Mouse (Mus musculus) kidney, embryonic 14.5 days (tissue): Measurements from ENCODE around the gene Gm11939. TPM values are rescaled to one million over a fixed set of nuclear protein-coding genes. Genes with fewer than 3 reads are reported as not detected.

Experiments used
- ATAC-seq: fragments of 200-750 bp; cut with Nextera tagmentation; 2 replicates; pipeline ENCODE4 v1.8.0; 2017; ENCODE audit warnings: moderate number of reproducible peaks, mild to moderate bottlenecking, moderate TSS enrichment, moderate library complexity; ENCODE audit not compliant: low FRiP score, low TSS enrichment
- H3K27ac ChIP-seq: fragments of 300-500 bp; sonication (generic); 2 replicates; pipeline ENCODE4 v1.5.1; 2014; ENCODE audit warnings: low read depth, mild to moderate bottlenecking, low read length, moderate library complexity, mixed read lengths
- H3K27me3 ChIP-seq: fragments of 300-500 bp; sonication (generic); 2 replicates; pipeline ENCODE4 v1.6.1; 2014; ENCODE audit warnings: mild to moderate bottlenecking, low read length; ENCODE audit not compliant: control insufficient read depth, insufficient read depth
- H3K36me3 ChIP-seq: fragments of 300-500 bp; sonication (generic); 2 replicates; pipeline ENCODE4 v1.6.1; 2014; ENCODE audit warnings: low read length, mixed read lengths; ENCODE audit not compliant: control insufficient read depth, insufficient read depth
- H3K4me1 ChIP-seq: fragments of 300-500 bp; sonication (generic); 2 replicates; pipeline ENCODE4 v1.6.1; 2014; ENCODE audit warnings: low read length, mixed read lengths; ENCODE audit not compliant: control insufficient read depth, insufficient read depth
- H3K4me2 ChIP-seq: fragments of 300-500 bp; sonication (generic); replicated peaks from 2 replicates; pipeline ENCODE4 v1.6.1; 2014; ENCODE audit warnings: low read depth, mild to moderate bottlenecking, low read length
- H3K4me3 ChIP-seq: fragments of 300-500 bp; sonication (generic); 2 replicates; pipeline ENCODE4 v1.5.1; 2014; ENCODE audit warnings: mild to moderate bottlenecking, low read length
- H3K9ac ChIP-seq: fragments of 300-500 bp; sonication (generic); 2 replicates; pipeline ENCODE4 v1.6.1; 2014; ENCODE audit warnings: low read depth, mild to moderate bottlenecking, low read length, moderate library complexity
- H3K9me3 ChIP-seq: fragments of 300-500 bp; sonication (generic); 2 replicates; pipeline ENCODE4 v1.6.1; 2016; ENCODE audit warnings: low read length; ENCODE audit not compliant: control insufficient read depth
- WGBS: fragments of 180-500 bp; shearing (Covaris S2); extraction: QIAGEN DNeasy Blood & Tissue Kit; methylation state at CpG from one replicate; pipeline ENCODE4 v1.1.7; 2014; 5-methylcytosine and 5-hydroxymethylcytosine counted together
- polyA plus RNA-seq: library from polyadenylated mRNA; unstranded; fragments of >200 nt; fragmentation: Nextera tagmentation; extraction: Ambion mirVana; gene quantifications from 2 replicates; pipeline ENCODE4 v1.2.1, GENCODE M21; 2014

Gm11939 gene
- polyA plus RNA-seq, 1 experiment from 2014 or later: not detected

DNA sequence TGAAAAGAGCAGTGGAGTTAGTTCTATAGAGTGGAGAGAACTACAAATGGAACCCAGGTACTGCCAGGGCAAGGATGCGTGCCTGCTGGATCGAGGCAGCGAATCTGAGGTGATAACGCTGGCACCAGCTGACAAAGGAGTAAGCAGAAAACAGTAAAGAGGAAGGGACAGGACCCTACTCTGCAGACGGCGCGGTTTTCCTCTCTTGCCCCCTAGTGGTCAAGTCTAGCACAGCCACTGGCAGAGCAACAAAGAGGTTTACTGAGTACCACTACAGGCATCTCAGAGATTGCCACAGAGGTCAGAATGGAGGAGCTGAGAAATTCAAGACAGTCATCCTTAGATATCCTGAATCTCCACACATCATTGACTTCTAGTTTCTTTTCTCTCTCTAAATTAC lies 14.8 kb upstream of the Gm11939 start:
- Histone ChIP-seq H3K36me3 (no peaks in the 10 kb centered on the region), H3K4me2 (peak overlapping the region; percentile 25; the same call in 1 of the 2 replicates), H3K4me3 (no peak overlapping the region), H3K27ac (no peak overlapping the region), H3K9ac (no peak overlapping the region), H3K4me1 (no peaks in the 10 kb centered on the region), H3K9me3 (no peaks in the 10 kb centered on the region), H3K27me3 (no peaks in the 10 kb centered on the region)
- no peak; the same call in 1 of the 2 replicates for ATAC-seq
- 5% methylated on average over 7 of the region's 7 CpGs for WGBS

GRCm38 (mm10) chr11:99573164-99573563 lies 13.9 kb upstream of the Gm11939 start:
- Histone ChIP-seq H3K4me2 (no peak overlapping the region), H3K27me3 (no peaks in the 10 kb centered on the region), H3K4me1 (no peaks in the 10 kb centered on the region), H3K9me3 (no peaks in the 10 kb centered on the region), H3K9ac (no peak overlapping the region), H3K4me3 (no peak overlapping the region), H3K27ac (no peak overlapping the region), H3K36me3 (no peaks in the 10 kb centered on the region)
- ATAC-seq: no peak
- 57% methylated on average over 4 of the region's 4 CpGs for WGBS

- no peaks in the 10 kb centered on the region for H3K9me3 ChIP-seq
- no peaks in the 10 kb centered on the region for H3K27me3 ChIP-seq
- H3K4me3 ChIP-seq: no peak within 1 kb of the TSS
- 79% methylated on average over 7 of the region's 7 CpGs for WGBS
- H3K4me1 ChIP-seq: no peaks in the 10 kb centered on the region
- H3K9ac ChIP-seq: no peak within 1 kb of the TSS
- H3K4me2 ChIP-seq: no peak within 1 kb of the TSS
- H3K36me3 ChIP-seq: no peaks in the 10 kb centered on the region
- H3K27ac ChIP-seq: no peak within 1 kb of the TSS
- no peak for ATAC-seq
Measured at GRCm38 (mm10) chr11:99566530-99566929, 7.3 kb upstream of the Gm11939 start, which contains the start of gene Krtap3-1. Gene Krtap3-1 (minus strand): TSS chr11:99566630.

DNA sequence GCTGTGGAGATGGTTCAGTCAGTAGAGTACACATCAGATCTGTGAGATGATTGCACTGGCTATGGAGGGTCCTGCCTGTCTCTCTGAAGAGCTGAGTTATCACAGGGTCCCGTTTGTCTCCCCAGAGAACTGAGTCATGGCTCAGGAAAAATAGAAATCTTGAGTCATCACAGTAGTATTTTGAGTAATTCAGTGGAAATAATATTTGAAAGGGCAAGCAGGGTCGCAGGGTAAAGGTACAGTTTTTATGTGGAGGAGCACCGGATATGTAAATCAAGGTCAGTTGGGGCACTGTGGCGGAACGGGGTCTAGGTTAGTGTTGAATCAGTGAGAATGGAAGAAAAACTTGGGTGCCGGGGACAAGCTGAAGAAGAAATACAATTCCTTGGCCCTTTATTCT lies 3.3 kb upstream of the Gm11939 start:
- no peak for ATAC-seq
- Histone ChIP-seq H3K4me2 (no peak overlapping the region), H3K4me3 (no peak overlapping the region), H3K4me1 (no peaks in the 10 kb centered on the region), H3K27me3 (no peaks in the 10 kb centered on the region), H3K36me3 (no peaks in the 10 kb centered on the region), H3K9me3 (no peaks in the 10 kb centered on the region), H3K27ac (no peak overlapping the region), H3K9ac (no peak overlapping the region)
- WGBS: 69% methylated on average over 6 of the region's 6 CpGs

DNA sequence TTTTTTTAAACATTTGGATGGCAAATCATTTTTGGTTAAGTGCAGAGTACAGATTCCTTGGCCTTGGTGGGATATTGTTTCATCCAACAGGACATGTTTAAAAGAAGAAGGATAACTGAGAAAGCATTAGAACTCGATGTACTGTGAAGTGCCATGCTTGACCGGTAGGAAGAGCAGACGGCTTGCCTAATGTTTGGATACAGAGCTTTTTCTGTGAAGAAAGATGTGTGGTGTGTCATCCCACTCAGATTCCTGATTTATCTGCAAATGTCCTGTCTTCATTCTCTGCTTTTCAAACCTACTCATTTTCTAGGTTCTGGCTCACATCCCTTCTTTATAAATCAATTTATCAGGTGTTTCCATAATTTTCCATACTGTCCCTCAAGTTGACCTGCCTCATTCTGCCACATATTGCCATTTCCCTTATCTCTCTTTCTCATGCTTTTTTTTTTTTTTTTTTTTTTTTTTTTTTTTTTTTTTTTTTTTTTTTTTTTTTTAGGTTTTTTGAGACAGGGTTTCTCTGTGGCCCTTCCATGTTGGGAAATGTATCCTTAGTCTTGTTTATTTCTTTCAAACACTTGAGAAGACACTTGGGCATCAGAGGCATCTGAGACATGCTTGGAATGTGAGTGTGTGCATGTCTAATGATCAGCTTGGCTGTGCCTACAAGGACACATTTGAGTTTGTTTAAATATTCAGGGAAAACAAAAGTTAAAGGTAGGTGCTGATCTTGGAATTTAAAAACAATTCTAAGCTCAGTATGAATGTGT lies 1.1 kb downstream of the Gm11939 start:
- no peaks in the 10 kb centered on the region for H3K27me3 ChIP-seq
- H3K9me3 ChIP-seq: no peaks in the 10 kb centered on the region
- no peak overlapping the region for H3K9ac ChIP-seq
- H3K4me3 ChIP-seq: no peak overlapping the region
- no peaks in the 10 kb centered on the region for H3K36me3 ChIP-seq
- H3K27ac ChIP-seq: no peak overlapping the region
- H3K4me2 ChIP-seq: no peak overlapping the region
- no peaks in the 10 kb centered on the region for H3K4me1 ChIP-seq
- WGBS: 50% methylated on average over 3 of the region's 3 CpGs
- no peak for ATAC-seq

GRCm38 (mm10) chr11:99556753-99557152 lies 2.5 kb downstream of the Gm11939 start, which contains the start of gene Krtap3-2:
Gene Krtap3-2 (minus strand): TSS chr11:99556853.
- no peaks in the 10 kb centered on the region for H3K27me3 ChIP-seq
- no peak for ATAC-seq
- no peaks in the 10 kb centered on the region for H3K36me3 ChIP-seq
- H3K9ac ChIP-seq: no peak within 1 kb of the TSS
- no peak within 1 kb of the TSS for H3K4me2 ChIP-seq
- H3K27ac ChIP-seq: no peak within 1 kb of the TSS
- H3K4me3 ChIP-seq: no peak within 1 kb of the TSS
- 80% methylated on average over 2 of the region's 2 CpGs for WGBS
- no peaks in the 10 kb centered on the region for H3K9me3 ChIP-seq
- H3K4me1 ChIP-seq: no peaks in the 10 kb centered on the region

GRCm38 (mm10) chr11:99556195-99556594 lies 3.1 kb downstream of the Gm11939 start:
- Histone ChIP-seq H3K4me3 (no peak overlapping the region), H3K4me2 (no peak overlapping the region), H3K4me1 (no peaks in the 10 kb centered on the region), H3K9me3 (no peaks in the 10 kb centered on the region), H3K36me3 (no peaks in the 10 kb centered on the region), H3K9ac (no peak overlapping the region), H3K27ac (no peak overlapping the region), H3K27me3 (no peaks in the 10 kb centered on the region)
- WGBS: 87% methylated on average over 2 of the region's 2 CpGs
- ATAC-seq: no peak

- no peak for ATAC-seq
- H3K4me1 ChIP-seq: no peaks in the 10 kb centered on the region
Measured at GRCm38 (mm10) chr11:99550765-99551164, 8.5 kb downstream of the Gm11939 start, which contains the start of gene Krtap3-3. Gene Krtap3-3 (minus strand): TSS chr11:99550865.

DNA sequence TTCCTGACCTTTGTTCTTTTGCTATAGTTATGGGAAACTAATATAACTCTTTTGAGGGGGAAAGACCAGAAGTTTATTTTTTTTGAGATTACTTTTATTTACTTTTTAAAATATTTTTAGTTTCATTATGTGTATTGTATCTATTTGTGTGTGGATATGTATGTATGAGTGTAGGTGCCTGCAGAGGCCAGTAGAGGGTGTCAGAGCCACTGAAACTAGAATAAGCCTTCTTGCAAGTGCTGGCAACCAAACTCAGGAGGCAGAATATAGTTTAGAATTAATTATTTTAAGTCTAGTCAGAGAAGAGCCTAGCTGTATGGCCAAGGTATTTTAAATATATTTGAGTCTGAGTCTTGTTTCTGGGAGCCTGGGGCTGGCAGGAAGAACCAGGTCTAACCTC lies 11.4 kb downstream of the Gm11939 start:
- no peaks in the 10 kb centered on the region for H3K27me3 ChIP-seq
- no peak for ATAC-seq
- H3K27ac ChIP-seq: no peak overlapping the region
- H3K4me1 ChIP-seq: no peaks in the 10 kb centered on the region
- no peaks in the 10 kb centered on the region for H3K36me3 ChIP-seq
- H3K4me3 ChIP-seq: no peak overlapping the region
- H3K9ac ChIP-seq: no peak overlapping the region
- H3K4me2 ChIP-seq: no peak overlapping the region
- H3K9me3 ChIP-seq: no peaks in the 10 kb centered on the region

More at GRCm38 (mm10) chr11:99550765-99551164, 8.5 kb downstream of the Gm11939 start, which contains the start of gene Krtap3-3:
- no peaks in the 10 kb centered on the region for H3K9me3 ChIP-seq
- H3K27me3 ChIP-seq: no peaks in the 10 kb centered on the region
- no peak within 1 kb of the TSS for H3K4me2 ChIP-seq
- no peak within 1 kb of the TSS for H3K4me3 ChIP-seq
- H3K9ac ChIP-seq: no peak within 1 kb of the TSS
- 31% methylated on average over 4 of the region's 4 CpGs for WGBS
- H3K27ac ChIP-seq: no peak within 1 kb of the TSS
- H3K36me3 ChIP-seq: no peaks in the 10 kb centered on the region
